Mouse (Mus musculus) neural tube, embryonic 14.5 days (tissue): Measurements from ENCODE around the gene Hpf1. TPM values are rescaled to one million over a fixed set of nuclear protein-coding genes. Genes with fewer than 3 reads are reported as not detected.
A peak's percentile ranks its signal among the peaks of the same experiment; 100 is the strongest.

Experiments used
- ATAC-seq: fragments of 200-750 bp; cut with Nextera tagmentation; 2 replicates; pipeline ENCODE4 v1.8.0; 2017; ENCODE audit warnings: low read depth, mild to moderate bottlenecking, moderate TSS enrichment, moderate library complexity
- H3K27ac ChIP-seq: fragments of 300-500 bp; sonication (generic); 2 replicates; pipeline ENCODE4 v1.5.1; 2014; ENCODE audit warnings: low read depth, mild to moderate bottlenecking, control low read depth, low read length, moderate library complexity, mixed read lengths
- H3K27me3 ChIP-seq: fragments of 300-500 bp; sonication (generic); 2 replicates; pipeline ENCODE4 v1.6.1; 2014; ENCODE audit warnings: low read length; ENCODE audit not compliant: control insufficient read depth, insufficient read depth
- H3K36me3 ChIP-seq: fragments of 300-500 bp; sonication (generic); 2 replicates; pipeline ENCODE4 v1.6.1; 2014; ENCODE audit warnings: low read length, mixed read lengths; ENCODE audit not compliant: control insufficient read depth, insufficient read depth
- H3K4me1 ChIP-seq: fragments of 300-500 bp; sonication (generic); 2 replicates; pipeline ENCODE4 v1.6.1; 2014; ENCODE audit warnings: low read length; ENCODE audit not compliant: control insufficient read depth, insufficient read depth
- H3K4me2 ChIP-seq: fragments of 300-500 bp; sonication (generic); 2 replicates; pipeline ENCODE4 v1.6.1; 2014; ENCODE audit warnings: mild to moderate bottlenecking, low read depth, low read length, control low read depth
- H3K4me3 ChIP-seq: fragments of 300-500 bp; sonication (generic); 2 replicates; pipeline ENCODE4 v1.5.1; 2014; ENCODE audit warnings: low read depth, low read length, control low read depth, mixed read lengths
- H3K9ac ChIP-seq: fragments of 300-500 bp; sonication (generic); replicated peaks from 2 replicates; pipeline ENCODE4 v1.6.1; 2014; ENCODE audit warnings: low read depth, mild to moderate bottlenecking, control low read depth, low read length, mixed read lengths
- H3K9me3 ChIP-seq: fragments of 300-500 bp; sonication (generic); 2 replicates; pipeline ENCODE4 v1.6.1; 2016; ENCODE audit warnings: low read length; ENCODE audit not compliant: control insufficient read depth
- WGBS: fragments of 180-500 bp; shearing (Covaris S2); extraction: QIAGEN DNeasy Blood & Tissue Kit; methylation state at CpG from one replicate; pipeline ENCODE4 v1.1.7; 2014; 5-methylcytosine and 5-hydroxymethylcytosine counted together
- polyA plus RNA-seq: library from polyadenylated mRNA; unstranded; fragments of >200 nt; fragmentation: Nextera tagmentation; extraction: Ambion mirVana; gene quantifications from 2 replicates; pipeline ENCODE4 v1.2.1, GENCODE M21; 2014

Gene Hpf1
- 95.2 and 101 TPM in 2 replicates for polyA plus RNA-seq

GRCm38 (mm10) chr8:60889843-60890519, at the start of gene Hpf1:
TSS of gene Hpf1 (plus strand) at chr8:60890418.
- Histone ChIP-seq H3K4me2 (peak within 1 kb of the TSS; percentile 73), H3K4me3 (peak within 1 kb of the TSS; percentile 64), H3K27me3 (no peaks in the 10 kb centered on the region), H3K27ac (peak within 1 kb of the TSS; percentile 44; the same call in 1 of the 2 replicates), H3K4me1 (peaks cover 11% of the 10 kb centered on the region; the same call in 1 of the 2 replicates), H3K9ac (peak within 1 kb of the TSS; percentile 71), H3K9me3 (no peaks in the 10 kb centered on the region), H3K36me3 (0 out of 2 replicates have a peak, but pooled peaks cover 3% of the 10 kb centered on the region)
- ATAC-seq, result peak; percentile 99
- WGBS, result 6% methylated on average over 43 of the region's 43 CpGs

- Histone ChIP-seq H3K9me3 (no peaks in the 10 kb centered on the region), H3K4me2 (no peak overlapping the region), H3K9ac (no peak overlapping the region), H3K27ac (no peak overlapping the region), H3K4me3 (no peak overlapping the region), H3K27me3 (no peaks in the 10 kb centered on the region), H3K36me3 (no peaks in the 10 kb centered on the region), H3K4me1 (no peaks in the 10 kb centered on the region)
- 79% methylated on average over 6 of the region's 6 CpGs for WGBS
- ATAC-seq, result no peak
These were observed 47.8 kb upstream of the Hpf1 start for GRCm38 (mm10) chr8:60842388-60842787.

GRCm38 (mm10) chr8:60857559-60857958, 32.7 kb upstream of the Hpf1 start:
- Histone ChIP-seq H3K4me2 (no peak overlapping the region), H3K36me3 (no peaks in the 10 kb centered on the region), H3K27ac (no peak overlapping the region), H3K27me3 (no peaks in the 10 kb centered on the region), H3K9ac (no peak overlapping the region), H3K4me1 (no peaks in the 10 kb centered on the region), H3K9me3 (no peaks in the 10 kb centered on the region), H3K4me3 (no peak overlapping the region)
- ATAC-seq, result no peak

- H3K27ac ChIP-seq, result no peak overlapping the region
- no peak overlapping the region for H3K4me3 ChIP-seq
- no peaks in the 10 kb centered on the region for H3K27me3 ChIP-seq
- ATAC-seq, result no peak
- H3K4me1 ChIP-seq, result no peaks in the 10 kb centered on the region
- H3K9ac ChIP-seq, result no peak overlapping the region
- H3K4me2 ChIP-seq, result no peak overlapping the region
- no peaks in the 10 kb centered on the region for H3K9me3 ChIP-seq
- H3K36me3 ChIP-seq, result no peaks in the 10 kb centered on the region
These were observed 32.1 kb upstream of the Hpf1 start for GRCm38 (mm10) chr8:60858091-60858490.

- Histone ChIP-seq H3K9ac (no peak overlapping the region), H3K27ac (no peak overlapping the region), H3K36me3 (no peaks in the 10 kb centered on the region), H3K9me3 (no peaks in the 10 kb centered on the region), H3K4me1 (no peaks in the 10 kb centered on the region), H3K4me3 (no peak overlapping the region), H3K27me3 (no peaks in the 10 kb centered on the region), H3K4me2 (no peak overlapping the region)
- whole genome bisulfite sequencing, result 72% methylated on average over 4 of the region's 4 CpGs
- ATAC-seq, result no peak
These were observed 31.2 kb upstream of the Hpf1 start for GRCm38 (mm10) chr8:60858911-60859476.

- WGBS, result 69% methylated on average over 9 of the region's 9 CpGs
- Histone ChIP-seq H3K36me3 (no peaks in the 10 kb centered on the region), H3K4me1 (no peaks in the 10 kb centered on the region), H3K9me3 (no peaks in the 10 kb centered on the region), H3K27me3 (no peaks in the 10 kb centered on the region), H3K27ac (no peak overlapping the region), H3K9ac (no peak overlapping the region), H3K4me2 (no peak overlapping the region), H3K4me3 (no peak overlapping the region)
- no peak for ATAC-seq
These were observed 30.6 kb upstream of the Hpf1 start for GRCm38 (mm10) chr8:60859605-60860004.

- Histone ChIP-seq H3K9me3 (no peaks in the 10 kb centered on the region), H3K4me2 (no peak overlapping the region), H3K27me3 (no peaks in the 10 kb centered on the region), H3K36me3 (no peaks in the 10 kb centered on the region), H3K9ac (no peak overlapping the region), H3K4me3 (no peak overlapping the region), H3K4me1 (no peaks in the 10 kb centered on the region), H3K27ac (no peak overlapping the region)
- peak; percentile 44; the same call in 1 of the 2 replicates for ATAC-seq
- 62% methylated on average over 3 of the region's 3 CpGs for WGBS
These were observed 29.5 kb upstream of the Hpf1 start for GRCm38 (mm10) chr8:60860749-60861148.

- H3K27me3 ChIP-seq, result no peaks in the 10 kb centered on the region
- WGBS, result 93% methylated on average over 6 of the region's 6 CpGs
- H3K9ac ChIP-seq, result no peak overlapping the region
- no peak overlapping the region for H3K4me3 ChIP-seq
- no peaks in the 10 kb centered on the region for H3K9me3 ChIP-seq
- no peak for ATAC-seq
- H3K36me3 ChIP-seq, result no peaks in the 10 kb centered on the region
- H3K4me2 ChIP-seq, result no peak overlapping the region
- no peak overlapping the region for H3K27ac ChIP-seq
- H3K4me1 ChIP-seq, result no peaks in the 10 kb centered on the region
These were observed 28.4 kb upstream of the Hpf1 start for GRCm38 (mm10) chr8:60861783-60862182.

GRCm38 (mm10) chr8:60864875-60865274, 25.3 kb upstream of the Hpf1 start:
- Histone ChIP-seq H3K4me3 (no peak overlapping the region), H3K9ac (no peak overlapping the region), H3K36me3 (no peaks in the 10 kb centered on the region), H3K27ac (no peak overlapping the region), H3K27me3 (no peaks in the 10 kb centered on the region), H3K4me1 (no peaks in the 10 kb centered on the region), H3K4me2 (no peak overlapping the region), H3K9me3 (no peaks in the 10 kb centered on the region)
- ATAC-seq, result 0 out of 2 replicates have a peak, but pooled peaks have one; percentile 16
- WGBS, result 48% methylated on average over 6 of the region's 6 CpGs
